Mouse (Mus musculus): Measurements from ENCODE around the gene Slc6a20a.
"Not testable (repeated sequence)": the region's sequence is repeated elsewhere in the genome, so short reads cannot be mapped to it uniquely, and the experiment has no call there.

Gene Slc6a20a

GRCm38 (mm10) chr9:123678327-123679105, at the start of gene Slc6a20a, which contains the start of gene Ccr9:
Gene Slc6a20a (minus strand): TSS chr9:123678885.
Gene Ccr9 (plus strand): TSS chr9:123678439.
- peak; percentile 7 for DNase-seq (ENCODE audit: low spot score)

- DNase-seq (ENCODE audit: low spot score) = no peak
These were observed 44.2 kb upstream of the Slc6a20a start for GRCm38 (mm10) chr9:123722737-123723493.

GRCm38 (mm10) chr9:123717186-123718008, 38.7 kb upstream of the Slc6a20a start, which contains the start of gene Lztfl1:
Gene Lztfl1 (minus strand): TSS chr9:123717697.
- peak; percentile 90 for DNase-seq (ENCODE audit: low spot score)

GRCm38 (mm10) chr9:123716301-123716700, 37.6 kb upstream of the Slc6a20a start:
- no peak for DNase-seq (ENCODE audit: low spot score)

GRCm38 (mm10) chr9:123713111-123713510, 34.4 kb upstream of the Slc6a20a start:
- DNase-seq (ENCODE audit: low spot score) = no peak

GRCm38 (mm10) chr9:123709226-123709625, 30.5 kb upstream of the Slc6a20a start:
- no peak for DNase-seq (ENCODE audit: low spot score)

GRCm38 (mm10) chr9:123701822-123702221, 23.1 kb upstream of the Slc6a20a start:
- DNase-seq (ENCODE audit: low spot score) = no peak

GRCm38 (mm10) chr9:123695634-123696302, 17.1 kb upstream of the Slc6a20a start:
- no peak for DNase-seq (ENCODE audit: low spot score)

GRCm38 (mm10) chr9:123688227-123688626, 9.5 kb upstream of the Slc6a20a start:
- DNase-seq (ENCODE audit: low spot score) = no peak

- no peak for DNase-seq (ENCODE audit: low spot score)
These were observed 7.5 kb upstream of the Slc6a20a start for GRCm38 (mm10) chr9:123686206-123686605.

- DNase-seq (ENCODE audit: low spot score) = no peak
These were observed 5.0 kb upstream of the Slc6a20a start for GRCm38 (mm10) chr9:123683704-123684103.

- DNase-seq (ENCODE audit: low spot score) = no peak
These were observed 513 bp upstream of the Slc6a20a start for GRCm38 (mm10) chr9:123679198-123679597.

GRCm38 (mm10) chr9:123665645-123666044, 13.0 kb downstream of the Slc6a20a start:
- DNase-seq (ENCODE audit: low spot score) = peak; percentile 17

- DNase-seq (ENCODE audit: low spot score) = not testable (repeated sequence)
These were observed 18.6 kb downstream of the Slc6a20a start for GRCm38 (mm10) chr9:123659986-123660676.

- DNase-seq (ENCODE audit: low spot score) = peak; percentile 15
These were observed 19.7 kb downstream of the Slc6a20a start for GRCm38 (mm10) chr9:123658981-123659380.

- no peak for DNase-seq (ENCODE audit: low spot score)
These were observed 21.2 kb downstream of the Slc6a20a start for GRCm38 (mm10) chr9:123657457-123657856.

- peak; percentile 6 for DNase-seq (ENCODE audit: low spot score)
These were observed 27.3 kb downstream of the Slc6a20a start for GRCm38 (mm10) chr9:123651369-123651768.

GRCm38 (mm10) chr9:123649785-123650511, 28.7 kb downstream of the Slc6a20a start:
- no peak for DNase-seq (ENCODE audit: low spot score)

GRCm38 (mm10) chr9:123640106-123640505, 38.6 kb downstream of the Slc6a20a start:
- no peak for DNase-seq (ENCODE audit: low spot score)

GRCm38 (mm10) chr9:123638668-123639089, 40.0 kb downstream of the Slc6a20a start:
- no peak for DNase-seq (ENCODE audit: low spot score)

Measured in urinary bladder, postnatal 25 days (tissue).